Mouse (Mus musculus): Measurements from ENCODE around the gene Csf2rb2. TPM values are rescaled to one million over a fixed set of nuclear protein-coding genes. Genes with fewer than 3 reads are reported as not detected.
"Not testable (repeated sequence)": the region's sequence is repeated elsewhere in the genome, so short reads cannot be mapped to it uniquely, and the experiment has no call there.

Gene Csf2rb2
- polyA plus RNA-seq (2017; shearing (Covaris generic)): under 1 TPM in 1 of 2 experiments, not detected in 1; 0.12 TPM

DNA sequence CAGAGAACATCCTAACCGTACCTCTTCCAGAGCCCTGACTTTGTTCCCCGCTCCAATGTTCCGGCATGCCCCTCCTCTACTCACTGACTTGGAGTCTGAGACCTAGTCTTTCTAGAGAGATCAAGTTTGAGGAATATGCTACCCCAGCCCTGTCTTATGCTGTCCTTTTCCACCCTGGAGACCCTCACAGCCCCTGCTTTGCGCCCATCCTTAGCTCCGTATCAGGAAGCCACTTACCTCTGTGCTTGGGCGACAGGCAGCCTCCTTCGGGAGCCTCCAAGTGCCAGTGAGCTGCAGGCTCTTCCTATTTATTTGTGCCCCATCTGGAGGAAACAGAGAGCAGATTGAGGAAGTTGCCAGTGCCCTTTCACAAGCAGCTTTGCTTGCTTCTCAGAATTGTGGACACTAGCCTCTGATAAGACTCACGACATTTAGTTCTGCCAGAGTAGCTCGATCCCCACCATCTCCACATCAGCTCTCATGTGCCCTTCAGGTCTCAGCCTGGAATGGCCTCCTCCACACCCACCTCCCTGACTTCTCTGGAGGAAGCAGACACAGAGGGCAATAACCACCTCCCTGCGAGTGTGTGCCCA, at the start of gene Csf2rb2:
TSS of gene Csf2rb2 (minus strand) at position 381 of the 593 bp plus-strand sequence.
- no peak for ATAC-seq

DNA sequence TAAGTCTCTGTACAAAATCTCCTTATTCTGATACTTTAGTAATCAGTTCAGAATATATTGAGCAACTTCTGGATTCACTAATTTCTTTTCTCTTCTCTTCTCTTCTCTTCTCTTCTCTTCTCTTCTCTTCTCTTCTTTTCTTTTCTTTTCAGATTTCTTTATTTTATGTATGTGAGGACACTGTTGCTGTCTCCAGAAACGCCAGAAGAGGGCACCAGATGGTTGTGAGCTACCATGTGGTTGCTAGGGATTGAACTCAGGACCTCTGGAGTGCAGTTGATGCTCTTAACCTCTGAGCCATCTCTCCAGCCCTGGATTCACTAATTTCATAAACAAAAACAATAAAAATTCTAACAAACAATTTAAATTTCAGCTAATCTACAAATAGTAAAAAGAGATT, 49.4 kb upstream of the Csf2rb2 start:
- no peak for ATAC-seq

DNA sequence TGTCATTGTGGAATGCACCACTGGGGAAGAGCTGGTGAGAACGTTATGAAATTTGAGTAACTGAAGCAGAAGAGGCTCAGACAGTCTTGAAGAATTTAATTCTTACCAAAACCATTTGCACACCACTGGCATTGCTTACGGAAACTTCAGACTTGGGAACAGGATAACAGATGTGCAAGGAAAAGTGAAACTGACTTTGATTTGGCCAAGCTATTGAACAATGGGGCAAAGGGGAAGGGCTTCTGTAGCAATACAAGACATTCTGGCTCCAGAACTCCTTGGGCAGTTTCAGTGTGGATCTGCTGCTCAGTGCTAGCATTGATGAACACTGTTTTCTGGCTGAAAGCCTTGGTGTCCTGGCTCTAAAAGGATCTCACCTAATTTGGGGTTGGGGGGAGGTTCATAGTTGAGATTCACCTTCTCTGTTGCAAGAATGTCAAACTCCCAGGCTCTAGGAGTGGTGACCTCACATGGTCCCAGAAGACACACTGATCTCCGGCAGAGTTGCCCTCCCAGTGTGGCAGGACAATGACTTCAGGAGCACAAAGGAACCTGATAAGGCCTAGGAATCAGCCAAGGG, 46.2 kb upstream of the Csf2rb2 start:
- no peak for ATAC-seq

- ATAC-seq: no peak
These were observed 39.0 kb upstream of the Csf2rb2 start for GRCm38 (mm10) chr15:78344567-78344966.

DNA sequence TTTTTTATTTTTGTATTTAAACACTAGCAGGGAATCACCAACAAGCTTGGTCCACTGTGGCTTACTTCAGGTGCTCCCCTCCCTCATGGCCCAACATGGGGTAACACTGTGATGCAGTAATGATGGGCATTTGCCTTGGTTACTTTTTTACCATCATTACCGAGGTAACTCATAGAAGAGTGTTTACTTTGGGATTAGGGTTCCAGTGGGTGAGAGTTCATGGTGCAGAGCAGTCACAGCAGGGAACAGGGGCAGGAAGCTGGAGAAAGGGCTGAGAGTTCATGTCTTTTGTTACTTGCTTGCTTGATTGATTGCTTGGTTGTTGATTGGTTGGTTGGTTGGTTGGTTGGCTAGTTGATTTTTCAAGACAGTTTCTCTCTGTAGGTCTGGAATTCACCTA, 38.2 kb upstream of the Csf2rb2 start:
- no peak for ATAC-seq

GRCm38 (mm10) chr15:78340919-78341318, 35.4 kb upstream of the Csf2rb2 start:
- ATAC-seq: not testable (repeated sequence)

DNA sequence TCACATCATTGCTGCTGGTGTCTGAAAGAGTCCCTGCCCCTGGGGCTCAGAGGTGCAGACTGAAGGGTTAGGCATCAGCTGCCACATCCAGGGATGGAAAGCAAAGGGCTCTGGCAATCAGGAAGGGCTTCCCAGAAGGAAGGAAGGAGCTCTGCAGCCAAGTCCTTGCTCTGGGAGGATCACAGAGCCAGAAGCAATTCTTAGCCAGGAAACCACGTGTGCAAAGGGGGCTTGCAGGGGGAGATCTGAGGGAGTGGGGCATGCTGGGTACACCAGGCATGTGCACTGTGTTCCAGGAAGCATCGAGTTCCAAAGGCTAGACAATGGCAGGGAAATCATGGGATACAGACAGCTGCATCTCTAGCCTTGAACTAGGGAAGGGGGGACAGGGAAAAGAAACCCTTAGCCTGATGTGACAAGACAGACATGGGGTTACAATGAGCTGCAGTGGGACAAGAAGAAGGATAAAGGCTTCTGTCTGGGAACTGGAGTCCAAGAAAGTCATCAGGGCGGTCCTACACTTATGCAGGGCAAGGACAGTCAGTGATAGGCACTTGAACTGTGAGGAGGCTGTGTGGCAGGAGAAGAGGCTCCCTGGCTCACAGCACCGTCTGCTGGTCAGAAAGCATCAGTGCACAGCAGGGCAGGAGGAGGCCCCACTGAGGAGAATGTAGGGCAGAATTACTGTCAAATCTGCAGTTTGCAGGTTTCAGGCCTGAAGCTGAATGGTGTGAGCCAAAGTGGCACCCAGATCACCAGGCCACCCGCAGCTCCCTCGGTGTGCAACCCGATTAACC, 34.3 kb upstream of the Csf2rb2 start:
- not testable (repeated sequence) for ATAC-seq

GRCm38 (mm10) chr15:78334380-78334779, 28.9 kb upstream of the Csf2rb2 start:
- ATAC-seq: no peak

- ATAC-seq: no peak
These were observed 27.5 kb upstream of the Csf2rb2 start for GRCm38 (mm10) chr15:78332981-78333380.

DNA sequence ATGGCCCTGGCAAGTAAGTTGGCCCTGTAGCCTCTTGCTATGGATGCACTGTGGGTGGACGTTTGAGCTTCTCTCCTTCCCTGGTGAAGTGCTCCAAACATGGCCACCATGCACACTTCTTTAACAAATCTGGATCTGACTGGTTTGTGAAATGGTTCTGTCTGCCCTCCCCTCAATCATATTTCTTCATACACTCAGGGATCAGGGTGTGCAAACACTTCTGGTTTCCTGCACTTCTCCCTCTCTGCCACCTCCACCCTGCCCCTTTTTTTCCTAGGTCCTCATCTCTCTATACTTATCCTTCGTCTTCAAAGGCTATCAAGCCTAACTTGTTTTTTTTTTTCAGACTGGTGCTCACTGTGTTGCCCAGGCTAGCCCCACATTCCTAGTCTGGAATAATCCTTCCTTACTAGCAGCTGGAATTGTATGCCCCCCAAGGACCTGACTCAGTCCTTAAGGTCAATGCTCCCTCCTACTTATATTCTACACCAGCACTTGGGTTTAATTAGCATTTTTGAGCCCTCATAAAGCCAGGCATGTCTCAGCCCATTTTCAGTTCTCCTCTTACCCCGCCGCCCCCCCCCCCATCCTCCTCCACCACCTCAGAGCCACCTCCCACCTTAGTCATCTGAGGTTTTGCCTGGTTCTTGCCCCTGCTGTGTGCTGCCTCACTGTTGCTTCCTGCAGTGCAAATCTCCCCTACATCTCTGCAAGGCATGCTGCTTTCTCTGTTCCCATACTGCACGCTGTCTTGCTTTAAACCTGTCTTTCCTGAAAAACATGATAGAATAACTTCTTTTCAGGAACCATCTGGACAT, 26.2 kb upstream of the Csf2rb2 start:
- no peak for ATAC-seq

DNA sequence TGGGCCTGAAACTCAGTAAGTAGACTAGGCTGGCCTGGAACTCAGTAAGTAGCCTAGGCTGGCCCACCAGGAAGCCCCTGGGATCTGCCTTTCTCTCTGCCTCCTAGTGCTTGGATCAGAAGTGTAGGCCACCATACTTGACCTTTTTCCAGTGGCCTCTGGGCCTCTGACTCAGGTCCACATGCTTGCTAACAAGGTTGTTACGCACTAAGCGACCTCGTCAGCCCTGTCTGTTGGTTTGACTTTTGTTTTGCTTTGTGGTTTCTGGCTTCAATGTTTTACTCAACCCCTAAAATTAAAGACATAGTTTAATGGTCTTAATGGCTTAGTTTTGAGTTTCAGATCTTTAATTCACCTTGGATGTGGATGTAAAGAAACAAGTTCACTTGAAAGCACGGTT, 25.2 kb upstream of the Csf2rb2 start:
- no peak for ATAC-seq

GRCm38 (mm10) chr15:78329972-78330371, 24.5 kb upstream of the Csf2rb2 start:
- not testable (repeated sequence) for ATAC-seq

- no peak for ATAC-seq
These were observed 23.1 kb upstream of the Csf2rb2 start for GRCm38 (mm10) chr15:78328520-78329097.

GRCm38 (mm10) chr15:78327753-78328341, 22.3 kb upstream of the Csf2rb2 start:
- not testable (repeated sequence) for ATAC-seq

- no peak for ATAC-seq
These were observed 21.2 kb upstream of the Csf2rb2 start for GRCm38 (mm10) chr15:78326747-78327146.

DNA sequence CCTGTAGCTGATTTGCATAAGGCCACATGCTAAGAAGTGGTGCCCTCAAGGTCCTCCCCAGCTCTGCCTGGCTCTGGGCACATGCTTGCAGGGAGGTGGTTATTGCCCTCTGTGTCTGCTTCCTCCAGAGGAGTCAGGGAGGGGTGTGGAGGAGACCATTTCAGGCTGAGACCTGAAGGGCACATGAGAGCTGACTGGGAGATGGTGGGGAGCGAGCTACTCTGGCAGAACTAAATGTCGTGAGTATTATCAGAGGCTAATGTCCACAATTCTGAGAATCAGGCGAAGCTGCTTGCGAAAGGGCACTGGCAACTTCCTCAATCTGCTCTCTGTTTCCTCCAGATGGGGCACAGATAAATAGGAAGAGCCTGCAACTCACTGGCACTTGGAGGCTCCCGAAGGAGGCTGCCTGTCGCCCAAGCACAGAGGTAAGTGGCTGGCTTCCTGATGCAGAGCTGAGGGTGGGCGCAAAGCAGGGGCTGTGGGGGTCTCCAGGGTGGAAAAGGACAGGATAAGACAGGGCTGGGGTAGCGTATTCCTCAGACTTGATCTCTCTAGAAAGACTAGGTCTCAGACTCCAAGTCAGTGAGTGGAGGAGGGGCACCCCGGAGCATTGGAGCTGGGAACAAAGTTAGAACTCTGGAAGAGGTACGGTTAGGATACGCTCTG, 20.3 kb upstream of the Csf2rb2 start, which contains the start of gene Csf2rb:
TSS of gene Csf2rb (plus strand) at position 82 of the 669 bp plus-strand sequence.
- no peak for ATAC-seq

- no peak for ATAC-seq
These were observed 18.8 kb upstream of the Csf2rb2 start for GRCm38 (mm10) chr15:78324294-78324693.

DNA sequence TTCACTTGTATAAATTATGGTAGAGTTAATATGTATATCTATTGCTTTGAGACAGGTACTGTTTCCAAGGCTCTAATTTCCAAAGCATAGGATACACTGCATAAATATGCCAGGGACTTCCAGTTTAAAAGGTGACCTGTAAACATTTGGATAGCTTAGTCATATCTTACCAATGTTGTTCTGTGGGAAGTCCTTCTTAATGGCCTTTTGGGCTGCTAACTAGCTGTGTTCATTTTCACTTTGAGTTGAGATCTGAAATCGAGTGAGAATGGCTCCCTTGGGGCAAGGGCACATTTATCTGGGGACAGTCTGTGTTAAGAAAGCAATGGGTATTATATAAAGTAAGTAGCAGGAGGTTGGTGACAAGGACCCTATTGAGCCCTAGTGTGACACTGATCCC, 17.8 kb upstream of the Csf2rb2 start:
- ATAC-seq: no peak

GRCm38 (mm10) chr15:78320825-78321496, 15.4 kb upstream of the Csf2rb2 start:
- ATAC-seq: peak; percentile 39

DNA sequence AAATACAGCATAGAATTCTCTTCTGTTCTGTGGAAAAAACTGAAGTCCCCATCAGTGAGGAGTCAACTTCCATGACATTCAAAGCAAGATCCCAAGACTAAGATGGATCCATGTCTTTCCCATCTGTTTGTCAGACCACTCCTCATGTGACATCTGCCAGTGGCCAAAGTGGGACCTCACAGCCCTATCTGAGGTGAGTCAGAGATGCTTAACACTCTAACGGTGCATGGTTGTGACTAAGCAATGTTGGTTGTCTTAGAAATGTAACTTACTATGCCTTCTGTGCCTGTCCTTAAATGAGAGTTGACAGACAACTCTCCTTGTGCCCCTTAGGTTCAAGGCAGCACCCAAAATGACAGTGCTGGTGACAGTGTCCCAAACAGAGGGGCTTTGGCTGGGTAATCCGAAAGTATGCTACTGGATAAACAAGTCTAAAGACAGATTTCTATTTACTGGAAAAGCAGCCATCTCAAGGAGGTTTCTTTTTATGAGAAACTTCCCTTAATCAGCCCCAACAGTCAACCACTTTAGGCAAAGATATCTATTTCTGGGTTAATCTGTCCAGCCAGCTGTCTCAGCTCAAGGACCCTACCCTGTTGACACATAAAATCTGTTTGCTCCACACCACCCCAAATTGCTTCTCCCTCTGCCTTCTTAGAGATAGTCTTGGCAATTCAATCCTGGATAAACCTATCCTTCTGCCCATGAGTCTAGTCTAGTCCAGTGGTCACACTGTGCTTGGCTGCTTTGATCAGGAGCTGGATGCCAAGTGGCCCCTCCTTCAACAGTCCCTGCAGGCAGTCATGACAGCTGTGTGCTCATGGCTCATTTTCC, 13.0 kb upstream of the Csf2rb2 start:
- not testable (repeated sequence) for ATAC-seq
